Mouse (Mus musculus) C2C12 (cell line): ENCODE data around the gene Tmem135. TPM values are rescaled to one million over a fixed set of nuclear protein-coding genes. Genes with fewer than 3 reads are reported as not detected.

Source experiments
- H3K27me3 ChIP-seq: one replicate; pipeline ENCODE4 v1.6.1; 2011; ENCODE audit not compliant: control insufficient read depth, insufficient read depth, insufficient read length
- H3K36me3 ChIP-seq: one replicate; pipeline ENCODE4 v1.6.1; 2011; ENCODE audit not compliant: control insufficient read depth, insufficient read depth
- H3K4me3 ChIP-seq: one replicate; pipeline ENCODE4 v1.5.1; 2011; ENCODE audit warnings: mild to moderate bottlenecking, control low read depth; ENCODE audit not compliant: poor library complexity, insufficient read depth, severe bottlenecking
- H3K79me2 ChIP-seq: one replicate; pipeline ENCODE4 v1.6.1; 2011; ENCODE audit not compliant: control insufficient read depth, insufficient read depth
- H3K79me3 ChIP-seq: one replicate; pipeline ENCODE4 v1.6.1; 2011; ENCODE audit warnings: low read depth, control low read depth
- H3ac ChIP-seq: one replicate; pipeline ENCODE3; 2011; ENCODE audit warnings: low read depth; ENCODE audit not compliant: control insufficient read depth, insufficient read length
- CEBPB ChIP-seq: IDR thresholded peaks from one replicate; pipeline ENCODE4 v1.6.1; 2011; ENCODE audit warnings: low read depth, mild to moderate bottlenecking, control low read depth, moderate library complexity
- CTCF ChIP-seq: IDR thresholded peaks from one replicate; pipeline ENCODE4 v1.5.1; 2011; ENCODE audit not compliant: control insufficient read depth, insufficient read depth, insufficient read length
- FOSL1 ChIP-seq: IDR thresholded peaks from one replicate; pipeline ENCODE4 v1.8.0; 2011; ENCODE audit warnings: mild to moderate bottlenecking, low read length; ENCODE audit not compliant: poor library complexity, insufficient read depth, severe bottlenecking
- MAX ChIP-seq: IDR thresholded peaks from one replicate; pipeline ENCODE4 v1.6.1; 2011; ENCODE audit warnings: mild to moderate bottlenecking, control low read depth
- MYOD1 ChIP-seq: IDR thresholded peaks from one replicate; pipeline ENCODE4 v1.6.1; 2011; ENCODE audit warnings: low read depth; ENCODE audit not compliant: control insufficient read depth, insufficient read length
- MYOG ChIP-seq: IDR thresholded peaks from one replicate; pipeline ENCODE4 v1.6.1; 2011; ENCODE audit not compliant: control insufficient read depth, insufficient read length; ENCODE audit errors: extremely low read depth
- USF1 ChIP-seq: IDR thresholded peaks from one replicate; pipeline ENCODE4 v1.6.1; 2011; ENCODE audit warnings: low read depth, mild to moderate bottlenecking, control low read depth, moderate library complexity
- polyA plus RNA-seq: library from polyadenylated mRNA; unstranded; fragments of >200 nt; fragmentation: generic; extraction: Trizol; gene quantifications from one replicate; pipeline ENCODE4 v1.2.1, GENCODE M21; 2012; ENCODE audit warnings: missing spikeins

The Tmem135 gene
- polyA plus RNA-seq, 1 experiment = 4.5 TPM

GRCm38 (mm10) chr7:89412094-89412493 lies 8.1 kb upstream of the Tmem135 start:
- TF ChIP-seq CEBPB (no peak), USF1 (no peak), FOSL1 (no peak), MYOG (no peak)
- no peak overlapping the region for H3K4me3 ChIP-seq

GRCm38 (mm10) chr7:89411346-89411745 lies 7.3 kb upstream of the Tmem135 start:
- H3K79me2 ChIP-seq = no peaks in the 10 kb centered on the region
- H3ac ChIP-seq = no peak overlapping the region
- H3K4me3 ChIP-seq = no peak overlapping the region
- H3K27me3 ChIP-seq = no peaks in the 10 kb centered on the region
- no peaks in the 10 kb centered on the region for H3K79me3 ChIP-seq
- no peak for TF ChIP-seq MYOD1
- no peak for TF ChIP-seq MAX
- TF ChIP-seq FOSL1 = no peak
- no peak for TF ChIP-seq MYOG
- TF ChIP-seq CEBPB = no peak
- no peaks in the 10 kb centered on the region for H3K36me3 ChIP-seq

More at GRCm38 (mm10) chr7:89412094-89412493, 8.1 kb upstream of the Tmem135 start:
- Histone ChIP-seq H3K36me3 (no peaks in the 10 kb centered on the region), H3K79me2 (no peaks in the 10 kb centered on the region), H3K79me3 (no peaks in the 10 kb centered on the region), H3ac (no peak overlapping the region), H3K27me3 (no peaks in the 10 kb centered on the region)

DNA sequence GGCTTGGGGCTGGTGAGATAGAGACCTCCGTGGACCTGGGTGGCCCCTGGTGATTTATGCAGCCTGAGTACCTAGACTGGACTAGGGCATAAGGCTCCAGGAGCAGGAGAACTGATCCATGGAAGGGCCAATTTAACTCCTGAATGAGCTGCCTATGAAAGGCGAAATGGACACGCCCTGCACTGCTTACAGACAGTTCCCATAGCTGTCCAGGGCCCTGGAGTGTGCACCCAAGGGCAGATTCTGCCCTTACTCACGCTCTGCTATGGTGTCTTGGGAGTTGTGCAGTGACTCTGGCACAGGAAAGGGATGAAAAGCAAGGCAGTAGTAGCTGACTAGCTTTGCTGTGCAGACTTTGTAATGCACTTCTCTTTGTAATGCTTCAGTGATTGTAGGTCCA lies 6.3 kb upstream of the Tmem135 start:
- H3K79me2 ChIP-seq = no peaks in the 10 kb centered on the region
- TF ChIP-seq MYOD1 (no peak), FOSL1 (no peak), CTCF (no peak), MAX (no peak), USF1 (no peak), MYOG (no peak), CEBPB (no peak)
- no peak overlapping the region for H3ac ChIP-seq
- no peaks in the 10 kb centered on the region for H3K27me3 ChIP-seq
- no peaks in the 10 kb centered on the region for H3K36me3 ChIP-seq
- H3K79me3 ChIP-seq = no peaks in the 10 kb centered on the region
- no peak overlapping the region for H3K4me3 ChIP-seq

- no peaks in the 10 kb centered on the region for H3K79me2 ChIP-seq
- H3K27me3 ChIP-seq = no peaks in the 10 kb centered on the region
- H3ac ChIP-seq = no peak overlapping the region
- no peak overlapping the region for H3K4me3 ChIP-seq
- TF ChIP-seq USF1 (no peak), MYOG (no peak), FOSL1 (no peak), MYOD1 (no peak), CEBPB (no peak), MAX (no peak), CTCF (no peak)
- no peaks in the 10 kb centered on the region for H3K36me3 ChIP-seq
- no peaks in the 10 kb centered on the region for H3K79me3 ChIP-seq
These were observed 3.3 kb upstream of the Tmem135 start for GRCm38 (mm10) chr7:89407006-89407940.

DNA sequence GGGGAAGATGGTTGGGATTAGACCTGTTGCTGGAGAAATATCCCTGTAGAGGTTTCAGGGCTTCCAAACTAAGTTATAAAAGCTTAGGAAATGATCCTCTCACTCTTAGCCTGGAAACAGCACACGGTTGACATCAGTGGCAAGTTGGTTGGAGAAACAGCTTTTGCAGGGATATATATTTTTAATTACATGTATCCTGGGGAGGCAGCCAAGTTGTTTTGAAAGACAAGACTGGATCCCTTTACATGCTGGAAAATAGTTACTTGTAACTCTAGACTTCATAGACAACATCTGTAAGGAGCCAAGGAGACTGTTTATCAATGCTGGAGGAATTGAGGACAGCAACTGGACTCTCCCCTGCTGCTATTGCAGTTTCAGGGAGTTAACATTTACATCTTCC lies 2.0 kb upstream of the Tmem135 start:
- Histone ChIP-seq H3ac (no peak overlapping the region), H3K79me2 (no peaks in the 10 kb centered on the region)
- TF ChIP-seq MYOG = no peak
- no peak for TF ChIP-seq CTCF
- no peak for TF ChIP-seq MYOD1
- no peak for TF ChIP-seq MAX

More for the DNA sequence above, 2.0 kb upstream of the Tmem135 start:
- H3K27me3 ChIP-seq = no peaks in the 10 kb centered on the region
- H3K36me3 ChIP-seq = no peaks in the 10 kb centered on the region
- no peaks in the 10 kb centered on the region for H3K79me3 ChIP-seq
- no peak overlapping the region for H3K4me3 ChIP-seq
